Mouse (Mus musculus): Measurements from ENCODE around the gene Tnfaip8l3. TPM values are rescaled to one million over a fixed set of nuclear protein-coding genes. Genes with fewer than 3 reads are reported as not detected.

Tnfaip8l3 gene
- polyA plus RNA-seq, 2 experiments, result 1.3 to 1.8 TPM

GRCm38 (mm10) chr9:54051298-54052068 lies 16.7 kb downstream of the Tnfaip8l3 start:
- H3K4me1 ChIP-seq (ENCODE audit: control insufficient read depth, insufficient read depth, low read length), result no peaks in the 10 kb centered on the region
- no peak overlapping the region for H3K9ac ChIP-seq (ENCODE audit: low read depth, low read length, severe bottlenecking)
- WGBS, result 83% methylated on average over 3 of the region's 3 CpGs
- no peaks in the 10 kb centered on the region for H3K9me3 ChIP-seq (ENCODE audit: control insufficient read depth, low read length)
- no peak for ATAC-seq (ENCODE audit: low FRiP score, low read depth)
- H3K4me3 ChIP-seq (replicated peaks; ENCODE audit: low read length), result no peak overlapping the region
- H3K27ac ChIP-seq (replicated peaks; ENCODE audit: low read depth, low read length), result no peak overlapping the region
- no peak overlapping the region for H3K4me2 ChIP-seq (replicated peaks; ENCODE audit: low read depth, low read length, severe bottlenecking)
- no peaks in the 10 kb centered on the region for H3K27me3 ChIP-seq (ENCODE audit: control insufficient read depth, insufficient read depth, low read length)
- TF ChIP-seq POLR2A (IDR thresholded peaks at IDR 0.05; ENCODE audit: borderline replicate concordance, extremely low read depth, insufficient read depth, insufficient read length), result no peak
- no peak for DNase-seq (ENCODE audit: low spot score)
- no peaks in the 10 kb centered on the region for H3K36me3 ChIP-seq (ENCODE audit: control insufficient read depth, insufficient read depth, low read length)

- Histone ChIP-seq H3K4me3 (replicated peaks; ENCODE audit: low read length) (no peak overlapping the region), H3K36me3 (ENCODE audit: control insufficient read depth, insufficient read depth, low read length) (no peaks in the 10 kb centered on the region), H3K27ac (replicated peaks; ENCODE audit: low read depth, low read length) (no peak overlapping the region), H3K4me1 (ENCODE audit: control insufficient read depth, insufficient read depth, low read length) (no peaks in the 10 kb centered on the region), H3K4me2 (replicated peaks; ENCODE audit: low read depth, low read length, severe bottlenecking) (no peak overlapping the region), H3K9me3 (ENCODE audit: control insufficient read depth, low read length) (no peaks in the 10 kb centered on the region), H3K9ac (ENCODE audit: low read depth, low read length, severe bottlenecking) (no peak overlapping the region), H3K27me3 (ENCODE audit: control insufficient read depth, insufficient read depth, low read length) (no peaks in the 10 kb centered on the region)
- ATAC-seq (ENCODE audit: low FRiP score, low read depth) (no peak), DNase-seq (ENCODE audit: low spot score) (no peak)
- TF ChIP-seq POLR2A (IDR thresholded peaks at IDR 0.05; ENCODE audit: borderline replicate concordance, extremely low read depth, insufficient read depth, insufficient read length), result no peak
- WGBS, result 72% methylated on average over 5 of the region's 5 CpGs
These were observed 19.2 kb downstream of the Tnfaip8l3 start for GRCm38 (mm10) chr9:54048978-54049377.

GRCm38 (mm10) chr9:54043067-54043466 lies 25.1 kb downstream of the Tnfaip8l3 start:
- Histone ChIP-seq H3K4me2 (replicated peaks; ENCODE audit: low read depth, low read length, severe bottlenecking) (no peak overlapping the region), H3K9me3 (ENCODE audit: control insufficient read depth, low read length) (no peaks in the 10 kb centered on the region), H3K9ac (ENCODE audit: low read depth, low read length, severe bottlenecking) (no peak overlapping the region), H3K4me1 (ENCODE audit: control insufficient read depth, insufficient read depth, low read length) (no peaks in the 10 kb centered on the region), H3K4me3 (replicated peaks; ENCODE audit: low read length) (no peak overlapping the region), H3K36me3 (ENCODE audit: control insufficient read depth, insufficient read depth, low read length) (no peaks in the 10 kb centered on the region), H3K27me3 (ENCODE audit: control insufficient read depth, insufficient read depth, low read length) (no peaks in the 10 kb centered on the region), H3K27ac (replicated peaks; ENCODE audit: low read depth, low read length) (no peak overlapping the region)
- no peak for TF ChIP-seq POLR2A (IDR thresholded peaks at IDR 0.05; ENCODE audit: borderline replicate concordance, extremely low read depth, insufficient read depth, insufficient read length)
- ATAC-seq (ENCODE audit: low FRiP score, low read depth), result no peak
- 95% methylated on average over 5 of the region's 5 CpGs for WGBS
- no peak for DNase-seq (ENCODE audit: low spot score)

GRCm38 (mm10) chr9:54037717-54038116 lies 30.5 kb downstream of the Tnfaip8l3 start:
- H3K27ac ChIP-seq (replicated peaks; ENCODE audit: low read depth, low read length), result no peak overlapping the region
- no peaks in the 10 kb centered on the region for H3K27me3 ChIP-seq (ENCODE audit: control insufficient read depth, insufficient read depth, low read length)
- no peak for ATAC-seq (ENCODE audit: low FRiP score, low read depth)
- no peak for DNase-seq (ENCODE audit: low spot score)
- WGBS, result 56% methylated on average over 9 of the region's 9 CpGs
- no peak overlapping the region for H3K9ac ChIP-seq (ENCODE audit: low read depth, low read length, severe bottlenecking)
- H3K4me1 ChIP-seq (ENCODE audit: control insufficient read depth, insufficient read depth, low read length), result 0 out of 2 replicates have a peak, but pooled peaks cover 2% of the 10 kb centered on the region
- H3K4me2 ChIP-seq (replicated peaks; ENCODE audit: low read depth, low read length, severe bottlenecking), result no peak overlapping the region
- TF ChIP-seq POLR2A (IDR thresholded peaks at IDR 0.05; ENCODE audit: borderline replicate concordance, extremely low read depth, insufficient read depth, insufficient read length), result no peak
- no peak overlapping the region for H3K4me3 ChIP-seq (replicated peaks; ENCODE audit: low read length)
- H3K9me3 ChIP-seq (ENCODE audit: control insufficient read depth, low read length), result no peaks in the 10 kb centered on the region
- H3K36me3 ChIP-seq (ENCODE audit: control insufficient read depth, insufficient read depth, low read length), result no peaks in the 10 kb centered on the region

GRCm38 (mm10) chr9:54034691-54035090 lies 33.5 kb downstream of the Tnfaip8l3 start:
- TF ChIP-seq POLR2A (IDR thresholded peaks at IDR 0.05; ENCODE audit: borderline replicate concordance, extremely low read depth, insufficient read depth, insufficient read length), result no peak
- no peak overlapping the region for H3K4me2 ChIP-seq (replicated peaks; ENCODE audit: low read depth, low read length, severe bottlenecking)

More at GRCm38 (mm10) chr9:54034691-54035090, 33.5 kb downstream of the Tnfaip8l3 start:
- H3K9ac ChIP-seq (ENCODE audit: low read depth, low read length, severe bottlenecking), result no peak overlapping the region
- 0 out of 2 replicates have a peak, but pooled peaks cover 2% of the 10 kb centered on the region for H3K4me1 ChIP-seq (ENCODE audit: control insufficient read depth, insufficient read depth, low read length)
- no peak overlapping the region for H3K4me3 ChIP-seq (replicated peaks; ENCODE audit: low read length)
- DNase-seq (ENCODE audit: low spot score), result no peak
- H3K27me3 ChIP-seq (ENCODE audit: control insufficient read depth, insufficient read depth, low read length), result no peaks in the 10 kb centered on the region
- no peaks in the 10 kb centered on the region for H3K9me3 ChIP-seq (ENCODE audit: control insufficient read depth, low read length)
- H3K36me3 ChIP-seq (ENCODE audit: control insufficient read depth, insufficient read depth, low read length), result no peaks in the 10 kb centered on the region
- 82% methylated on average over 5 of the region's 5 CpGs for WGBS
- H3K27ac ChIP-seq (replicated peaks; ENCODE audit: low read depth, low read length), result no peak overlapping the region
- no peak for ATAC-seq (ENCODE audit: low FRiP score, low read depth)

All from limb, embryonic 14.5 days (tissue).